Mouse (Mus musculus) bone marrow, adult 2 months (tissue): Measurements from ENCODE around the gene Ttc33. TPM values are rescaled to one million over a fixed set of nuclear protein-coding genes. Genes with fewer than 3 reads are reported as not detected.
A peak's percentile ranks its signal among the peaks of the same experiment; 100 is the strongest.

Experiments
- H3K27ac ChIP-seq: fragments of 200-500 bp; 2 replicates; pipeline ENCODE4 v1.5.1; 2012; ENCODE audit warnings: low read depth, mild to moderate bottlenecking, control low read depth, inconsistent platforms, low read length; ENCODE audit not compliant: control insufficient read depth, poor library complexity, insufficient read depth
- H3K4me1 ChIP-seq: fragments of 200-500 bp; 2 replicates; pipeline ENCODE4 v1.6.1; 2011; ENCODE audit warnings: low read length; ENCODE audit not compliant: control insufficient read depth, insufficient read depth
- H3K4me3 ChIP-seq: fragments of 200-500 bp; replicated peaks from 2 replicates; pipeline ENCODE3; 2011; ENCODE audit warnings: mild to moderate bottlenecking, low read depth, low read length, control low read depth; ENCODE audit not compliant: control insufficient read depth
- CTCF ChIP-seq: fragments of 200-500 bp; IDR thresholded peaks from 2 replicates; pipeline ENCODE4 v1.5.1; 2011; ENCODE audit warnings: low read length, control low read depth; ENCODE audit not compliant: control insufficient read depth, insufficient read depth
- POLR2A ChIP-seq: fragments of 200-500 bp; IDR thresholded peaks from 2 replicates; pipeline ENCODE4 v1.6.1; 2011; ENCODE audit warnings: low read depth, mild to moderate bottlenecking, control low read depth, low read length, borderline replicate concordance; ENCODE audit not compliant: control insufficient read depth
- WGBS: fragments of 180-500 bp; shearing (Covaris S2); methylation state at CpG from one replicate; pipeline ENCODE4 v1.1.7; 2018; 5-methylcytosine and 5-hydroxymethylcytosine counted together
- polyA plus RNA-seq: library from polyadenylated mRNA; stranded (reverse); fragments of >200 nt; gene quantifications from 2 replicates; pipeline ENCODE4 v1.2.4, GENCODE M21; 2011; ENCODE audit warnings: low replicate concordance; ENCODE audit not compliant: missing spikeins, insufficient read depth, insufficient read length

The Ttc33 gene
- polyA plus RNA-seq, 1 experiment: 10.6 TPM

- 76% methylated on average over 1 of the region's 1 CpGs for WGBS
- Histone ChIP-seq H3K4me3 (no peak overlapping the region), H3K4me1 (no peaks in the 10 kb centered on the region; the same call in 1 of the 2 replicates), H3K27ac (no peak overlapping the region)
- no peak for TF ChIP-seq POLR2A
These were observed 27.9 kb upstream of the Ttc33 start for GRCm38 (mm10) chr15:5157386-5157785.

GRCm38 (mm10) chr15:5158827-5159226 lies 26.5 kb upstream of the Ttc33 start:
- Histone ChIP-seq H3K4me3 (no peak overlapping the region), H3K27ac (no peak overlapping the region), H3K4me1 (no peaks in the 10 kb centered on the region)
- no peak for TF ChIP-seq CTCF
- TF ChIP-seq POLR2A: no peak
- WGBS: 85% methylated on average over 6 of the region's 6 CpGs

GRCm38 (mm10) chr15:5165121-5165773 lies 20.1 kb upstream of the Ttc33 start:
- Histone ChIP-seq H3K4me3 (no peak overlapping the region), H3K4me1 (no peaks in the 10 kb centered on the region), H3K27ac (no peak overlapping the region)
- 82% methylated on average over 12 of the region's 12 CpGs for WGBS
- TF ChIP-seq POLR2A (no peak), CTCF (no peak)

- H3K4me3 ChIP-seq: no peak overlapping the region
- H3K4me1 ChIP-seq: no peaks in the 10 kb centered on the region
- H3K27ac ChIP-seq: no peak overlapping the region
- no peak for TF ChIP-seq POLR2A
- no peak for TF ChIP-seq CTCF
- WGBS: 37% methylated on average over 12 of the region's 12 CpGs
These were observed 12.0 kb upstream of the Ttc33 start for GRCm38 (mm10) chr15:5173217-5173820.

GRCm38 (mm10) chr15:5184668-5185330 lies 526 bp upstream of the Ttc33 start:
- WGBS: 37% methylated on average over 11 of the region's 11 CpGs
- Histone ChIP-seq H3K27ac (no peak overlapping the region), H3K4me3 (peak overlapping the region; percentile 97), H3K4me1 (no peaks in the 10 kb centered on the region; the same call in 1 of the 2 replicates)
- no peak for TF ChIP-seq CTCF
- TF ChIP-seq POLR2A: no peak

- Histone ChIP-seq H3K4me3 (peak overlapping the region; percentile 97), H3K27ac (no peak overlapping the region), H3K4me1 (no peaks in the 10 kb centered on the region; the same call in 1 of the 2 replicates)
- WGBS: 26% methylated on average over 10 of the region's 10 CpGs
- TF ChIP-seq POLR2A: no peak
- no peak for TF ChIP-seq CTCF
These were observed 959 bp downstream of the Ttc33 start for GRCm38 (mm10) chr15:5186293-5186675.

GRCm38 (mm10) chr15:5187116-5187515 lies 1.8 kb downstream of the Ttc33 start:
- no peaks in the 10 kb centered on the region; the same call in 1 of the 2 replicates for H3K4me1 ChIP-seq
- no peak overlapping the region for H3K4me3 ChIP-seq
- WGBS: 52% methylated on average over 4 of the region's 4 CpGs
- no peak for TF ChIP-seq POLR2A
- no peak overlapping the region for H3K27ac ChIP-seq

GRCm38 (mm10) chr15:5188029-5188428 lies 2.7 kb downstream of the Ttc33 start:
- no peak overlapping the region for H3K4me3 ChIP-seq
- no peaks in the 10 kb centered on the region; the same call in 1 of the 2 replicates for H3K4me1 ChIP-seq
- 19% methylated on average over 1 of the region's 1 CpGs for WGBS
- no peak overlapping the region for H3K27ac ChIP-seq
- TF ChIP-seq CTCF (no peak), POLR2A (no peak)
